11 mouse cellular contexts compared by ENCODE assay signal in genomic region chr9:91355270-91355589, GRCm38 (mm10). TPM values are rescaled to one million over a fixed set of nuclear protein-coding genes. Genes with fewer than 3 reads are reported as not detected.
DNase-seq lines count a peak whose midpoint lies in the region; ATAC-seq and TF ChIP-seq lines count a peak whose summit lies in the region.
"Had no signal": no experiment of that assay in that cellular context is flagged by ENCODE, and none has a peak within 500 bp of the region (broad histone marks: within the 10 kb centered on the region; RNA-seq: fewer than 3 reads in every experiment).

No protein-coding gene starts in this region.

- no peaks in the 10 kb centered on the region for H3K4me1 ChIP-seq in liver, embryonic 12.5 days
- H3K4me1 ChIP-seq in liver, embryonic 11.5 days (replicated peaks; ENCODE audit: control insufficient read depth, insufficient read depth, low read length) = no peaks in the 10 kb centered on the region
- peaks cover 72% of the 10 kb centered on the region for H3K4me1 ChIP-seq in forebrain, embryonic 10.5 days
- H3K4me1 ChIP-seq in hindbrain, embryonic 13.5 days (replicated peaks) = peaks cover 36% of the 10 kb centered on the region
- H3K4me1 ChIP-seq in midbrain, postnatal 0 days (ENCODE audit: insufficient read depth, low read length) = no peaks in the 10 kb centered on the region; the same call in 1 of the 2 replicates

- peaks cover 86% of the 10 kb centered on the region for H3K27me3 ChIP-seq in liver, embryonic 12.5 days (replicated peaks)
- H3K27me3 ChIP-seq in liver, embryonic 11.5 days (replicated peaks; ENCODE audit: control insufficient read depth, insufficient read depth, low read length) = peaks cover 89% of the 10 kb centered on the region
- H3K27me3 ChIP-seq in forebrain, embryonic 10.5 days (ENCODE audit: poor library complexity, severe bottlenecking) = peaks cover 99% of the 10 kb centered on the region
- peaks cover 81% of the 10 kb centered on the region for H3K27me3 ChIP-seq in hindbrain, embryonic 13.5 days
- peaks cover 62% of the 10 kb centered on the region for H3K27me3 ChIP-seq in midbrain, postnatal 0 days (ENCODE audit: insufficient read depth, low read length)

- no peak overlapping the region for H3K27ac ChIP-seq in liver, embryonic 12.5 days
- H3K27ac ChIP-seq in liver, embryonic 11.5 days (ENCODE audit: low read depth, low read length) = no peak overlapping the region
- H3K27ac ChIP-seq in forebrain, embryonic 10.5 days = peak overlapping the region; percentile 91
- H3K27ac ChIP-seq in hindbrain, embryonic 13.5 days = peak overlapping the region; percentile 85
- H3K27ac ChIP-seq in midbrain, postnatal 0 days (ENCODE audit: low read depth, low read length) = peak overlapping the region; percentile 51; the same call in 1 of the 2 replicates

- no peak for ATAC-seq in liver, embryonic 12.5 days
- ATAC-seq in liver, embryonic 11.5 days (replicated peaks; ENCODE audit: low FRiP score) = no peak
- ATAC-seq in hindbrain, embryonic 13.5 days (ENCODE audit: low FRiP score) = no peak; the same call in 1 of the 2 replicates
- no peak for ATAC-seq in midbrain, postnatal 0 days (ENCODE audit: low FRiP score)
- ATAC-seq: Patski had no signal

- WGBS in liver, embryonic 12.5 days (ENCODE audit: insufficient replicate concordance) = 2% methylated on average over 7 of the region's 7 CpGs
- 2% methylated on average over 7 of the region's 7 CpGs for WGBS in liver, embryonic 11.5 days
- 0% methylated on average over 7 of the region's 7 CpGs for WGBS in forebrain, embryonic 10.5 days
- 1% methylated on average over 7 of the region's 7 CpGs for WGBS in hindbrain, embryonic 13.5 days
- 3% methylated on average over 7 of the region's 7 CpGs for WGBS in midbrain, postnatal 0 days

- no peaks in the 10 kb centered on the region for H3K9me3 ChIP-seq in liver, embryonic 12.5 days (replicated peaks)
- no peaks in the 10 kb centered on the region for H3K9me3 ChIP-seq in liver, embryonic 11.5 days (ENCODE audit: control insufficient read depth, low read length)
- H3K9me3 ChIP-seq in forebrain, embryonic 10.5 days = no peaks in the 10 kb centered on the region
- no peaks in the 10 kb centered on the region for H3K9me3 ChIP-seq in hindbrain, embryonic 13.5 days
- no peaks in the 10 kb centered on the region for H3K9me3 ChIP-seq in midbrain, postnatal 0 days (ENCODE audit: low read length)

- H3K36me3 ChIP-seq in liver, embryonic 12.5 days = no peaks in the 10 kb centered on the region
- H3K36me3 ChIP-seq in liver, embryonic 11.5 days (ENCODE audit: control insufficient read depth, insufficient read depth, low read length) = no peaks in the 10 kb centered on the region
- 0 out of 2 replicates have a peak, but pooled peaks cover 5% of the 10 kb centered on the region for H3K36me3 ChIP-seq in forebrain, embryonic 10.5 days (replicated peaks)
- H3K36me3 ChIP-seq in hindbrain, embryonic 13.5 days = no peaks in the 10 kb centered on the region
- H3K36me3 ChIP-seq in midbrain, postnatal 0 days (ENCODE audit: insufficient read depth, low read length) = no peaks in the 10 kb centered on the region

- no peak overlapping the region for H3K4me3 ChIP-seq in liver, embryonic 12.5 days
- no peak overlapping the region for H3K4me3 ChIP-seq in liver, embryonic 11.5 days (ENCODE audit: low read depth, low read length)
- peak overlapping the region; percentile 85 for H3K4me3 ChIP-seq in forebrain, embryonic 10.5 days
- peak overlapping the region; percentile 33 for H3K4me3 ChIP-seq in hindbrain, embryonic 13.5 days
- peak overlapping the region; percentile 28 for H3K4me3 ChIP-seq in midbrain, postnatal 0 days (ENCODE audit: low read depth, low read length)

- no peak overlapping the region for H3K9ac ChIP-seq in liver, embryonic 12.5 days
- H3K9ac ChIP-seq in liver, embryonic 11.5 days (ENCODE audit: low read depth, low read length) = no peak overlapping the region
- H3K9ac ChIP-seq in hindbrain, embryonic 13.5 days = peak overlapping the region; percentile 70
- H3K9ac ChIP-seq in midbrain, postnatal 0 days (replicated peaks; ENCODE audit: low read length, poor library complexity, severe bottlenecking) = no peak overlapping the region

- no peak for TF ChIP-seq CTCF in midbrain, postnatal 0 days (IDR thresholded peaks at IDR 0.05)

- peak overlapping the region; percentile 36; the same call in 1 of the 2 replicates for H3K4me2 ChIP-seq in liver, embryonic 12.5 days
- H3K4me2 ChIP-seq in liver, embryonic 11.5 days = no peak overlapping the region; the same call in 1 of the 2 replicates
- H3K4me2 ChIP-seq in hindbrain, embryonic 13.5 days = peak overlapping the region; percentile 53
- peak overlapping the region; percentile 47 for H3K4me2 ChIP-seq in midbrain, postnatal 0 days (ENCODE audit: low read depth, low read length, poor library complexity, severe bottlenecking)

- no peak for DNase-seq in liver, embryonic 11.5 days (ENCODE audit: low spot score)
- no peak for DNase-seq in forebrain, embryonic 10.5 days (ENCODE audit: extremely low spot score, low spot score)
- DNase-seq in midbrain, postnatal 0 days (ENCODE audit: low spot score) = peak; percentile 37
- no peak for DNase-seq in urinary bladder, postnatal 25 days (ENCODE audit: low spot score)
- DNase-seq in cerebellum, adult 8-10 months = no peak
- DNase-seq: right cerebral cortex, postnatal 25 days had no signal

RNA-seq across cellular contexts. Expression of gene Zic4, which starts 7.0 kb away (rescaled TPM):
- not detected in 2 replicates for polyA plus RNA-seq in liver, embryonic 12.5 days (2016; fragmentation: Nextera tagmentation; extraction: Ambion mirVana)
- not detected in 2 replicates for polyA plus RNA-seq in liver, embryonic 11.5 days (2014; fragmentation: Nextera tagmentation; extraction: Ambion mirVana)
- 24.8 and 41.8 TPM in 2 replicates for polyA plus RNA-seq in forebrain, embryonic 10.5 days (2016; fragmentation: Nextera tagmentation; extraction: Ambion mirVana)
- 42.7 and 58.2 TPM in 2 replicates for polyA plus RNA-seq in hindbrain, embryonic 13.5 days (2015; fragmentation: Nextera tagmentation; extraction: Ambion mirVana)
- total RNA-seq in midbrain, postnatal 0 days (2014; rRNA removed) = 54.7 and 73.4 TPM in 2 replicates
- 22.2 and 33.5 TPM in 2 replicates for polyA plus RNA-seq in midbrain, postnatal 0 days (2015; fragmentation: Nextera tagmentation; extraction: Ambion mirVana)
- total RNA-seq: hematopoietic stem cell, adult 5-6 weeks; megakaryocyte progenitor cell, adult 5-6 weeks had no signal
- polyA plus RNA-seq: Patski had no signal

RNA-seq across cellular contexts. Expression of gene Zic1, which starts 10.4 kb away (rescaled TPM):
- not detected in 2 replicates for polyA plus RNA-seq in liver, embryonic 12.5 days (2016; fragmentation: Nextera tagmentation; extraction: Ambion mirVana)
- polyA plus RNA-seq in liver, embryonic 11.5 days (2014; fragmentation: Nextera tagmentation; extraction: Ambion mirVana) = 0.04 and 0.06 TPM in 2 replicates
- polyA plus RNA-seq in forebrain, embryonic 10.5 days (2016; fragmentation: Nextera tagmentation; extraction: Ambion mirVana) = 6.2 and 8.9 TPM in 2 replicates
- 13.7 and 21.3 TPM in 2 replicates for polyA plus RNA-seq in hindbrain, embryonic 13.5 days (2015; fragmentation: Nextera tagmentation; extraction: Ambion mirVana)
- 91.8 and 146 TPM in 2 replicates for total RNA-seq in midbrain, postnatal 0 days (2014; rRNA removed)
- polyA plus RNA-seq in midbrain, postnatal 0 days (2015; fragmentation: Nextera tagmentation; extraction: Ambion mirVana) = 4.1 and 8.2 TPM in 2 replicates
- total RNA-seq: hematopoietic stem cell, adult 5-6 weeks; megakaryocyte progenitor cell, adult 5-6 weeks had no signal
- polyA plus RNA-seq: Patski had no signal

Comparison
In these comparisons a context has a peak if more than half of its experiments do, and no peak if none do; other contexts are left out.
1. H3K27ac ChIP-seq: peak in forebrain, embryonic 10.5 days (single experiment), hindbrain, embryonic 13.5 days (single experiment) and midbrain, postnatal 0 days (single experiment); none in liver, embryonic 12.5 days (single experiment) and liver, embryonic 11.5 days (single experiment).
2. H3K4me3 ChIP-seq: peak in forebrain, embryonic 10.5 days (single experiment), hindbrain, embryonic 13.5 days (single experiment) and midbrain, postnatal 0 days (single experiment); none in liver, embryonic 12.5 days (single experiment) and liver, embryonic 11.5 days (single experiment).
3. RNA of gene Zic4, which starts 7.0 kb away (polyA plus RNA-seq): 42.7 to 58.2 TPM in hindbrain, embryonic 13.5 days, 24.8 to 41.8 TPM in forebrain, embryonic 10.5 days and 22.2 to 33.5 TPM in midbrain, postnatal 0 days; not detected in liver, embryonic 12.5 days and not detected in liver, embryonic 11.5 days; every median in the first group is over 10 times any median in the second.